Mouse (Mus musculus) limb, embryonic 12.5 days (tissue): ENCODE data around the gene Lgals4. TPM values are rescaled to one million over a fixed set of nuclear protein-coding genes. Genes with fewer than 3 reads are reported as not detected.

Source experiments
- ATAC-seq: fragments of 200-750 bp; cut with Nextera tagmentation; 2 replicates; pipeline ENCODE4 v1.8.0; 2017; ENCODE audit warnings: low read depth, moderate TSS enrichment; ENCODE audit not compliant: insufficient number of reproducible peaks, insufficient read depth, low FRiP score, low TSS enrichment
- H3K27ac ChIP-seq: fragments of 300-500 bp; sonication (generic); 2 replicates; pipeline ENCODE4 v1.5.1; 2016; ENCODE audit warnings: mild to moderate bottlenecking, moderate library complexity
- H3K27me3 ChIP-seq: fragments of 300-500 bp; sonication (generic); 2 replicates; pipeline ENCODE4 v1.6.1; 2016; ENCODE audit warnings: mild to moderate bottlenecking, moderate library complexity
- H3K36me3 ChIP-seq: fragments of 300-500 bp; sonication (generic); 2 replicates; pipeline ENCODE4 v1.6.1; 2016; ENCODE audit warnings: mild to moderate bottlenecking, moderate library complexity
- H3K4me1 ChIP-seq: fragments of 300-500 bp; sonication (generic); replicated peaks from 2 replicates; pipeline ENCODE4 v1.6.1; 2016
- H3K4me2 ChIP-seq: fragments of 300-500 bp; sonication (generic); 2 replicates; pipeline ENCODE4 v1.6.1; 2016; ENCODE audit warnings: mild to moderate bottlenecking, moderate library complexity
- H3K4me3 ChIP-seq: fragments of 300-500 bp; sonication (generic); replicated peaks from 2 replicates; pipeline ENCODE4 v1.5.1; 2016; ENCODE audit warnings: mild to moderate bottlenecking
- H3K9ac ChIP-seq: fragments of 300-500 bp; sonication (generic); replicated peaks from 2 replicates; pipeline ENCODE4 v1.6.1; 2016; ENCODE audit warnings: mild to moderate bottlenecking, moderate library complexity
- H3K9me3 ChIP-seq: fragments of 300-500 bp; sonication (generic); 2 replicates; pipeline ENCODE4 v1.6.1; 2016; ENCODE audit warnings: mild to moderate bottlenecking, moderate library complexity
- WGBS: fragments of 180-500 bp; shearing (Covaris S2); methylation state at CpG from one replicate; pipeline ENCODE4 v1.1.7; 2016; 5-methylcytosine and 5-hydroxymethylcytosine counted together
- polyA plus RNA-seq: library from polyadenylated mRNA; unstranded; fragments of >200 nt; fragmentation: Nextera tagmentation; extraction: Ambion mirVana; gene quantifications from 2 replicates; pipeline ENCODE4 v1.2.1, GENCODE M21; 2016

Lgals4 gene
- polyA plus RNA-seq, 1 experiment from 2014 or later = 4.9 TPM

- no peak overlapping the region for H3K4me3 ChIP-seq
- ATAC-seq = no peak
Measured at GRCm38 (mm10) chr7:28816920-28817319, 16.7 kb upstream of the Lgals4 start.

GRCm38 (mm10) chr7:28817524-28817923 is 16.1 kb upstream of the Lgals4 start:
- Histone ChIP-seq H3K27ac (no peak overlapping the region), H3K9me3 (no peaks in the 10 kb centered on the region), H3K4me1 (peaks cover 44% of the 10 kb centered on the region), H3K9ac (no peak overlapping the region; the same call in 1 of the 2 replicates), H3K36me3 (peaks cover 100% of the 10 kb centered on the region), H3K4me3 (no peak overlapping the region), H3K4me2 (no peak overlapping the region), H3K27me3 (no peaks in the 10 kb centered on the region)
- ATAC-seq = no peak
- 74% methylated on average over 6 of the region's 6 CpGs for WGBS

More at GRCm38 (mm10) chr7:28816920-28817319, 16.7 kb upstream of the Lgals4 start:
- WGBS = 95% methylated on average over 10 of the region's 10 CpGs
- Histone ChIP-seq H3K4me2 (no peak overlapping the region), H3K27me3 (no peaks in the 10 kb centered on the region), H3K27ac (no peak overlapping the region), H3K9me3 (no peaks in the 10 kb centered on the region), H3K36me3 (peaks cover 100% of the 10 kb centered on the region), H3K4me1 (peaks cover 50% of the 10 kb centered on the region), H3K9ac (no peak overlapping the region)

- WGBS = 84% methylated on average over 4 of the region's 4 CpGs
- Histone ChIP-seq H3K36me3 (peaks cover 100% of the 10 kb centered on the region), H3K9me3 (no peaks in the 10 kb centered on the region), H3K27me3 (no peaks in the 10 kb centered on the region), H3K4me2 (no peak overlapping the region), H3K27ac (no peak overlapping the region), H3K9ac (no peak overlapping the region; the same call in 1 of the 2 replicates), H3K4me1 (peaks cover 39% of the 10 kb centered on the region), H3K4me3 (no peak overlapping the region)
- no peak for ATAC-seq
Measured at GRCm38 (mm10) chr7:28817957-28818356, 15.7 kb upstream of the Lgals4 start.

DNA sequence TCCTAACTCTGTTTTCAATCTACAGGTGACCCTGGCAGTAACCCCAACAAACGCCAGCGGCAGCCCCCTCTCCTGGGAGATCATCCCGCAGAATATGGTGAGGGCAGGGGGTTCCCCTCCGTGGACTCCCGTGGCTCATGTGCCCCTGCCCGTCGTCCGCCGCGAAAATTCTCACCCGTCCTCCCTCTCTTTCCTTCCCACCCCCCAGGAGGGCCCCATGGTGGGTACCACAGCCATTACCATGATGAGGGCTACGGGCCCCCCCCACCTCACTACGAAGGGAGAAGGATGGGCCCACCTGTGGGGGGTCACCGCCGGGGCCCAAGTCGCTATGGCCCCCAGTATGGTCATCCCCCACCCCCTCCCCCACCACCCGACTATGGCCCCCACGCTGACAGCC is 15.2 kb upstream of the Lgals4 start:
- no peak overlapping the region for H3K4me2 ChIP-seq
- no peaks in the 10 kb centered on the region for H3K9me3 ChIP-seq
- H3K36me3 ChIP-seq = peaks cover 99% of the 10 kb centered on the region
- WGBS = 88% methylated on average over 18 of the region's 18 CpGs
- no peak overlapping the region for H3K4me3 ChIP-seq
- no peak overlapping the region for H3K27ac ChIP-seq
- ATAC-seq = no peak
- H3K27me3 ChIP-seq = no peaks in the 10 kb centered on the region
- no peak overlapping the region for H3K9ac ChIP-seq
- peaks cover 37% of the 10 kb centered on the region for H3K4me1 ChIP-seq

GRCm38 (mm10) chr7:28818861-28819452 is 14.7 kb upstream of the Lgals4 start:
- H3K4me1 ChIP-seq = peaks cover 33% of the 10 kb centered on the region
- no peak overlapping the region for H3K4me3 ChIP-seq
- 88% methylated on average over 4 of the region's 4 CpGs for WGBS
- H3K36me3 ChIP-seq = peaks cover 94% of the 10 kb centered on the region
- no peaks in the 10 kb centered on the region for H3K9me3 ChIP-seq
- no peak for ATAC-seq
- no peak overlapping the region for H3K27ac ChIP-seq
- no peaks in the 10 kb centered on the region for H3K27me3 ChIP-seq
- H3K9ac ChIP-seq = no peak overlapping the region
- H3K4me2 ChIP-seq = no peak overlapping the region

- no peak for ATAC-seq
- H3K4me1 ChIP-seq = peaks cover 28% of the 10 kb centered on the region
- 90% methylated on average over 4 of the region's 4 CpGs for WGBS
Measured at GRCm38 (mm10) chr7:28819571-28819970, 14.1 kb upstream of the Lgals4 start.

DNA sequence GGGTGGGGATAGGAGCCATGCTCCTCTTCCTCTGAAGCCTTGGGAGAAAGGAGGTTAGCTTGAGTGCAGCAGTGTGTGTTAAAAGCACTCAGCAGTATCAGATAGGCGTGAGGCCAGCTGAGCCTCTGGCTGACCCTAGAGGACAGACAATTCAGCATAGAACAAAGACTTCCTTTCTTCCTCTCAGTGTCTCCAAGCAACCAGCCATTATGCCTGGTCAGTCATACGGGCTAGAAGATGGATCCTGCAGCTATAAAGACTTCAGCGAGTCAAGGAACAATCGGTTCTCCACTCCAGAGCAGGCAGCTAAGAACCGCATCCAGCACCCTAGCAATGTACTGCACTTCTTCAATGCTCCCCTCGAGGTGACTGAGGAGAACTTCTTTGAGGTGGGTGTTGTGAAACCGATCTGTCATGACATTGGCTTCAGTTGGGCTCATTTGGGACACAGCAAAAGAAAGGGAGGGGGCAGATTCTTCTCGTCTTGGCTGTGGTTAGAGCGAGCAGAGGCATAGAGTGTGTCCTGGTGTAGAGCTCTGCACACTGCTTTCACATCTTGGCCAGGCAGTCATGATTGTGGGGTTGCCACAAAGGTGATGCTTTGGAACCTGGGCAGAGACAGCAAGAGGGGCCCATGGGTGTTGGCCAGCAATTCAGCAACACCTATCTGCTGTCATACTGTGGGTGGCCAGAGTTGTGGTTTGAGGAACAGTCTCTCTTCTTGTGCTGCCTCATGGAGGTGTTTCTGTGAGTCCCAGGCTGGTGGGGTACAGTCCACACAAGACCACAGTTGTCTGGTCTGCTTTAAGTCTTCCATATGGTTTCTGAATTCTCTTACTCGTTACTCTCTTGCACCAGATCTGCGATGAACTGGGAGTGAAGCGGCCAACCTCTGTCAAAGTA is 13.0 kb upstream of the Lgals4 start:
- H3K4me3 ChIP-seq = no peak overlapping the region
- no peak for ATAC-seq
- peaks cover 20% of the 10 kb centered on the region for H3K4me1 ChIP-seq
- 87% methylated on average over 12 of the region's 12 CpGs for WGBS
- no peak overlapping the region for H3K9ac ChIP-seq
- H3K27me3 ChIP-seq = no peaks in the 10 kb centered on the region
- peak overlapping the region; percentile 23; the same call in 1 of the 2 replicates for H3K27ac ChIP-seq
- peaks cover 77% of the 10 kb centered on the region for H3K36me3 ChIP-seq
- H3K9me3 ChIP-seq = no peaks in the 10 kb centered on the region
- H3K4me2 ChIP-seq = no peak overlapping the region

More at GRCm38 (mm10) chr7:28819571-28819970, 14.1 kb upstream of the Lgals4 start:
- no peak overlapping the region for H3K4me2 ChIP-seq
- no peaks in the 10 kb centered on the region for H3K9me3 ChIP-seq
- no peak overlapping the region for H3K27ac ChIP-seq
- H3K36me3 ChIP-seq = peaks cover 88% of the 10 kb centered on the region
- no peak overlapping the region for H3K4me3 ChIP-seq
- H3K9ac ChIP-seq = no peak overlapping the region
- H3K27me3 ChIP-seq = no peaks in the 10 kb centered on the region

GRCm38 (mm10) chr7:28821261-28821831 is 12.3 kb upstream of the Lgals4 start:
- H3K9me3 ChIP-seq = no peaks in the 10 kb centered on the region
- H3K4me2 ChIP-seq = no peak overlapping the region
- H3K9ac ChIP-seq = no peak overlapping the region
- H3K4me1 ChIP-seq = peaks cover 19% of the 10 kb centered on the region
- H3K27me3 ChIP-seq = no peaks in the 10 kb centered on the region
- no peak for ATAC-seq
- H3K36me3 ChIP-seq = peaks cover 72% of the 10 kb centered on the region
- peak overlapping the region; percentile 41; the same call in 1 of the 2 replicates for H3K27ac ChIP-seq
- WGBS = 74% methylated on average over 10 of the region's 10 CpGs
- no peak overlapping the region for H3K4me3 ChIP-seq

GRCm38 (mm10) chr7:28822556-28822955 is 11.1 kb upstream of the Lgals4 start:
- no peak overlapping the region for H3K4me2 ChIP-seq
- H3K27ac ChIP-seq = peak overlapping the region; percentile 25; the same call in 1 of the 2 replicates
- peaks cover 13% of the 10 kb centered on the region for H3K4me1 ChIP-seq
- no peak overlapping the region for H3K9ac ChIP-seq
- no peak overlapping the region for H3K4me3 ChIP-seq
- H3K36me3 ChIP-seq = peaks cover 61% of the 10 kb centered on the region
- no peaks in the 10 kb centered on the region for H3K9me3 ChIP-seq
- 71% methylated on average over 1 of the region's 1 CpGs for WGBS
- no peak for ATAC-seq
- no peaks in the 10 kb centered on the region for H3K27me3 ChIP-seq

DNA sequence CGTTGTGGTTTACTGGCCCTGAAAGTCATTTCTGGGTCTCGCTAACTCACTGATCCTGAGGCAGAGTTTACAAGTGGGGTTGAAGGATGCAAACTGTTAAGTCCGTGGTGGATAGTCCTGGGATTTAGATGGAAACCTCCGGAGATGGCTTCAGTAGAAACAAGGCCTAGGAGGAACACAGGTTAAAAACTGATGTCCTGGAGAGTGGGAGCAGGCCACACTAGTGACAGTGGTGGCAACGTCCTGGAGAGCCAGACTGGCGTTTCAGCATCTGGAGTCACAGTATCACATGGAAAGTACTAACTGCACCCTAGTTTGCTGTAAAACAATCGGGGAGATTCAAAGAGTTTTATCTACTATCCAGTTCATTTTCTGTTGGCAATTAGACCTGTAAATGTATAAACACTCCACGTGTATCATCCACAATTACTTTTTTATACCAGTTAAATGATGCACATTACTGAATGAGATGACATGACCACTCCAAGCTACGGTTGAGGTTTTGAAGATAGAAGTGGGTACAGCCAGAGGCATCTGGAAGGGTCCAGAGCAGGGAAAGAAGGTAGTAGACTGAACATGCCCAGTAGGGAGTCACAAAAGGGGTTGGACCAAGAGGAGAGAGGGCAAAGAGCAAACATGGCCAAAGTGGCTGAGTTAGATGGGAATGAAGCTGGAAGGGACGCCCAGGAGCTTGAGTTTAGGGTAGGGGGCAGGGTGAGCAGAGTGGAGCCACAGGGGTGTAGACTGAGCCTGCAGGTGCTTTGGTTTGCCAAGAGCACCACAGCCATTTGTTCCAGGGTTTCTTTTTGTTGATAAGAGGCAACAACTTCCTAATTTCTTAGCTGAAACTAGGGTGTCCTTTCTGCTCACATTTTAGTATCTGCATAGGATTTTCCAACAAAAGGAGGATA is 10.4 kb upstream of the Lgals4 start:
- peak overlapping the region; percentile 25; the same call in 1 of the 2 replicates for H3K27ac ChIP-seq
- H3K4me1 ChIP-seq = peaks cover 12% of the 10 kb centered on the region
- H3K27me3 ChIP-seq = no peaks in the 10 kb centered on the region
- no peak for ATAC-seq
- no peak overlapping the region for H3K4me2 ChIP-seq
- WGBS = 54% methylated on average over 10 of the region's 10 CpGs
- no peak overlapping the region for H3K4me3 ChIP-seq
- no peaks in the 10 kb centered on the region for H3K9me3 ChIP-seq
- no peak overlapping the region for H3K9ac ChIP-seq
- H3K36me3 ChIP-seq = peaks cover 54% of the 10 kb centered on the region
